Mouse (Mus musculus) c-Kit-positive CD71-positive TER-119-negative erythroid progenitor cells, embryonic 14.5 days (primary cell): ENCODE results near the gene Fgfr2.

Experiments
- DNase-seq: peaks from one replicate; pipeline ENCODE4 v3.0.0-alpha.2; 2013; ENCODE audit warnings: low read depth

Fgfr2 gene

GRCm38 (mm10) chr7:132444221-132444620 is 678.9 kb downstream of the Fgfr2 start:
- no peak for DNase-seq

DNA sequence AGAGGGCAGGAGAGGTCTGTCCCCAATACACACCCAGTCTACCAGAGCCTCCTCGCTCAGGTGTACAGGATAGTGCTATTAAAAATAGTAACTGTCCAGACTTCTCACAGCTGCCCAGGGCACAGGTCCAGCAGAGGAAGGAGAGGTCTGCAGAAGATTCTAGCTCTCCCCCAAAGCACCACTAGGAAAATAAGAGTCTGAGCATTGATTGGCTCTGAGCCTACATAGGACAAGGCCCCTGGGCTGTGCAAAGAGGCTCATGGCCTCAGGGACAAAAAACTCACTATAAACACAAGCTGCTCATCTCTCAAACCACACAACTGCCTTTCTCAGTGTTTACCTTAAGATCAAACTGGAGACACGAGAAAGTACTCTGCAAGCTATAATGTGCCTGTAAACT is 679.4 kb downstream of the Fgfr2 start:
- no peak for DNase-seq

GRCm38 (mm10) chr7:132443134-132443533 is 680.0 kb downstream of the Fgfr2 start:
- no peak for DNase-seq

GRCm38 (mm10) chr7:132442133-132442763 is 680.9 kb downstream of the Fgfr2 start:
- peak; percentile 9 for DNase-seq

- no peak for DNase-seq
Measured at GRCm38 (mm10) chr7:132439916-132440315, 683.2 kb downstream of the Fgfr2 start.

DNA sequence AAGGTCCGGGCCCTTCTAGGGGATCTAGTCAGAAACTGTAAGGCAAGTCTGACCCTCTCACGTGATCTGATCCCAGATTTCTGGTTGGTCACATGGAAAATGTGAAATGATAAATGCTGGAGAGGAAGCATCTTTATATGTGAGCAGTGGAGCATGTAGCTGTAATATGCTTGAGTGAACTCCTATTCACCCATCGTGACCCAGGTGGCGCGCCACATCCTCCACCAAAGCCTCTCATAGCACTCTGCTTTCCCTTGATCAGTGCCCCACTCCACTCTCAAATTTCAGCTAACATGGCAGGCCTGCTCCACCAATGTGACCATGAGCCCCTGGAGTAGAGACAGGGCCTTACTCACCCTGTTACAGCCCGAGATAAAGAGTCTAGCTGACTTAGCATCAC is 685.1 kb downstream of the Fgfr2 start:
- DNase-seq: no peak

DNA sequence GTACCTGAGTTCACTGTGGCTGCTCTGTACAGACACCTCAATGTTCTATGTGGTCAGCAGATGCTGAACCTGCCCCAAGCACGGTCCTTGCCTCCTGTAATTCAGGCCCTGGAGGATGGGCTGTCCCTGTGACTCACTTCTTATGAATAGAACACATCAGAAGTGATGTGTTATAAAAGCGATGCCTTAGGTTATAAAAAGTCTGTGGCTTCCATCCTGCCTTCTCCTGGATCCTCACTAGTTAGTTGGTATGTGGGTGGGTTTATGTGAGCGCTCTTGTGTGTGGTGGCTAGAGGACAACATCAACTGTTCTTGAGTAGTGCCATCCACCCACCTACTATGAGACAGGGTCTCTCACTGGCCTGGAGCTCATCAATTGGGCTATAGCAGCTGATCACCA is 685.7 kb downstream of the Fgfr2 start:
- DNase-seq: no peak

DNA sequence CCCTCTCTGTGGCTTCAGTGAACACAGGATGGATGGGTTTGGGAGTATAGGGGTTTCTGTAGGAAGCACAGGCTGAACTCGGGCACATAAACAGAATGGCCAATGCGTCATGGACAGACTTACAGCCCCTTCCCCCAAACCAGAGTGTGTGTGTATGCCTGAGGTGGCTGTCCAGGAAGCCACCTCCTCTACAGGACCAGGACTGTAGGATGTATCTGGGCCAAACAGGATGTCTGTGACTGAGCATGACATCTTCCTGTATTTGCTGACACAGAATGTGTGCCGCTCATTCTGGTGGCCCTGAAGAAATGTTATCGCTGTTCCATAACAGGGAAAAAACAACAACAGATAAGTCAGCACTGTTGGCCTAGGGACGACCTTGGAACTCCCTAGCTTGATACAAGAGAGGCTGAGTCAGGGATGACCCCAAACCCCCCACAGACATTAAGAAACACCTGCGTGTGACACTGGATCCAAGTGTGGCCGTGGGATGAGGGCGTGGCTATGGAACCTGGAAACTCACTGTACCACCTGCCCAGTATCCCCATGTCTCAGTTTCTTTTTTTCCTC is 687.6 kb downstream of the Fgfr2 start:
- no peak for DNase-seq

DNA sequence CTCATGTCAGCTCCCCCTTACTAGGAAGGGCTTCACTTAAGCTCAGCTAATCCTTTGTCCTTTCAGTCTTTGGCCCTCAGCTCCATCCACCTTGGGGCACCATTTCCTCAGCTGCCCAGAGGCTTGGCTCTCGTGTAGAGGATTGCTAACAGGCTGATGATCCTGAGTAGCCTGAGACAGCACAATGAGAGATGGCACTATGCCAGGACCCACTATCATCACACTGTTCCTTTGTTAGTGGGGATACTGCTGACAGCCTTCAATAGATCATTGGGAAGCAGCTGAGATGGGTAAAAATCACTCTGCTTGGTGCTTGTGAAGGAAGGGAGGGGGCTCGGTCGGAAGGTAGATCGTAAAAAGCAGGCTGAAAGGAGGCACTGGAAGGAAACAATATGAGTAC is 693.8 kb downstream of the Fgfr2 start:
- no peak for DNase-seq

DNA sequence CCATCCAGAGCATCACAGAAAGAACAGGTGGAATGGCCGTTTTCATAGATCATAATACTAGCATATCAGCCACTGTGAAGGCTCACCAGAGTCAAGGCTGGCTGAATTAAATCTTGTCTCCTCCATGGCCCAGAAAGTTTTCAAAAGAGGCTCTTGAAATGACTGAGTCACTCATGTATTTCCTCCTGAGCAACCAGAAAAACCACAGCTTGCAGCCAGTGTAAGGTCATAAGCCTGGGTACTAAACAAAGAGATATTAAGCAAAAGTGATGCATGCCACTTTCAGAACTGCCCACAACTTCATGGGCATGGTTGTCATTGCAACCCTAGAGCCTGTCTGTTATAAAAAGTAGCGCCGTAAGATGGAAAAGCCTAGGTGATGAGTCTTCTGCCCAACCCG is 694.8 kb downstream of the Fgfr2 start:
- no peak for DNase-seq

DNA sequence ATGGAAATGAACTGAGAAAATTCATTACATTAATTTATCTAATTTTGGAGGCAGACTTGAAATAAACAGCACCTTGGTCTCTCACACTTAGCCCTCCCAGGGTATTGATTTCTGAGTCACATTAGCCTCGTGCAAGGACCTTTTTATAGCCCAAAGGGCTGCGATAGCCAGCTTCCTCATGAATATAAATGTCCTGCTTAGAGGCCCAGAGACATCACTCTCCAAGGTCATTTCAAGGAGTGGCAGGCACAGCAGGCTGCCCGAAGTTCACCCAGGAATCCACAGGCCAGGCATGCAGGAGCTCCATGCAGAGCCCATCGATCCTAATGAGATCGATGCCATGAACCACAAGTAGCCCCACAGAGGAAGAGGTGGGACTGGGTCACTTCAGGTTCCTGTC is 697.1 kb downstream of the Fgfr2 start:
- no peak for DNase-seq

GRCm38 (mm10) chr7:132425364-132425999 is 697.7 kb downstream of the Fgfr2 start:
- DNase-seq: no peak

DNA sequence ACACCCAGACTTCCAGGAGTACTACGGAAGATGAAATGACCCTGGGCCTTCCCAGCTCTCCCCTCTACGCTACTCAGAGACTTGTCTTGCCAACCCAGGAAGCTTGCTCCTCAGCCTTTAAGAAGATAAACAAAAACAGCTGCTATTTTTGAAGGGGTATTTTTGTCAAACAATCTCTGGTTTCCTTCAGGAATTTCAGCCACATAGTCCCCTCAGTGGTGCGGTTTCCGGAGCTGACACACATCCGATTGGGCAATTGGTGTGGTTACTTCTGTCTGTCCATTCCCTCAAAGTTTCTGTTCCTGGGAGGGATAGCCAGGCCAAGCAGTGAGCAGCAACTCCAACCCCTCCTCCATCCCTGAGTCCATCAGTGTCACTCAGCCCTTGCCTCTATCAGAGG is 699.6 kb downstream of the Fgfr2 start:
- no peak for DNase-seq

GRCm38 (mm10) chr7:132419378-132420255 is 703.5 kb downstream of the Fgfr2 start:
- no peak for DNase-seq

DNA sequence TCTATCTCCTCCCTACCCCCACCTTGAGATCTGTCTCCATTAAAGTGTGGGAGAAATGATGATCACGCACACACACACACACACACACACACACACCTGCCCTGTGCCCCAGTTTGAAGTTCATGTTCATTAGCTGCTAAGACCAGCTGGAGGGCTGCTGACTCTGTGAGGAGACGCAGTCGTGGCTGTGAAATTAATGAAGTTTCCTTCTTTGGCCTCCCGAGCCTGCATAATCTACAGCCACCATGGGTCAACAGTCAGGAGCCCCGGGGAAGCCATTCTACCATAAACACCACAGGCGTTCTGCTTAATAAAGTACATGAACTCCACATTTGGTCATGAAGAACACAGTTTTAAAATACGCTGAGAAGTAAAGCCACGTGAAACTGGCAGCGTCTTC is 706.3 kb downstream of the Fgfr2 start:
- no peak for DNase-seq

GRCm38 (mm10) chr7:132415866-132416265 is 707.3 kb downstream of the Fgfr2 start:
- no peak for DNase-seq

DNA sequence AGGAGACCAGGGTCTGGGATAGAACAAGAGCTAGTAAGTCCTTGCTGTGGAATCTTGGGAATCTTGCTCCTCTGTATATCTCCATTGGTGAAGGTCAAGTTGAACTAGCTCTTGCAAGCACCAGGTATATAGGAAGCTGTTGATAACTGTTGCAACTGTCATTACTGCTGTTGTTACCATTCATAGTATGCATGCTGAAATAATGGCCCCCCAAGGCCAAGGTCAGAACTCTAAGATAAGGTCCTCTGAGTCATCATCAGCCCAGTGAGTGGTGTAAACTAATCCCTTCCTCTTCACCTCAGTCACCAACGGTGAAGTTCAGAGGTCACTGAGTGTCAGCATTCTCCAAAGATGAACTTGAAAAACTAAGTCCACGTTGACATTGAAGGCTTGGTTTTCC is 710.6 kb downstream of the Fgfr2 start:
- DNase-seq: no peak

GRCm38 (mm10) chr7:132411708-132412107 is 711.4 kb downstream of the Fgfr2 start:
- no peak for DNase-seq

DNA sequence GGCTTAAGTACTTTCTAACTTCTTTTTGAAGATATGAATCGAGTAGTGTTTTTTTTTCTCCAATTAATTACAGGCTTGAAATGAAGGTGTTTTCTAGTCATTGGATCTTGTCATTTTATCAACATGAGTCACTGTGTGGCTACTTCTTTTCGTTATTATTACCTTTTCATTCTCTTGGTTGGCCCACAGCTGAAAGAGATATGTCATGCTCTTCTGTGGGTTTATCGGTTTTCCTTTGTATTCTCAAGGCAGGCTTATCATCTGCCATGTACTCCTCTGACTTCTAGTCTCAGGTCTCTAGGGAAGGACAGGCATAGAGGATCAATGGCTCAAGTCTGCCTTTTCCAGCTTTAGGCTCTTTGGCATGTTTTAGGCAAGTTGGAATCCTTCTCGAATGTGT is 712.2 kb downstream of the Fgfr2 start:
- DNase-seq: no peak

- DNase-seq: no peak
Measured at GRCm38 (mm10) chr7:132409890-132410289, 713.3 kb downstream of the Fgfr2 start.

DNA sequence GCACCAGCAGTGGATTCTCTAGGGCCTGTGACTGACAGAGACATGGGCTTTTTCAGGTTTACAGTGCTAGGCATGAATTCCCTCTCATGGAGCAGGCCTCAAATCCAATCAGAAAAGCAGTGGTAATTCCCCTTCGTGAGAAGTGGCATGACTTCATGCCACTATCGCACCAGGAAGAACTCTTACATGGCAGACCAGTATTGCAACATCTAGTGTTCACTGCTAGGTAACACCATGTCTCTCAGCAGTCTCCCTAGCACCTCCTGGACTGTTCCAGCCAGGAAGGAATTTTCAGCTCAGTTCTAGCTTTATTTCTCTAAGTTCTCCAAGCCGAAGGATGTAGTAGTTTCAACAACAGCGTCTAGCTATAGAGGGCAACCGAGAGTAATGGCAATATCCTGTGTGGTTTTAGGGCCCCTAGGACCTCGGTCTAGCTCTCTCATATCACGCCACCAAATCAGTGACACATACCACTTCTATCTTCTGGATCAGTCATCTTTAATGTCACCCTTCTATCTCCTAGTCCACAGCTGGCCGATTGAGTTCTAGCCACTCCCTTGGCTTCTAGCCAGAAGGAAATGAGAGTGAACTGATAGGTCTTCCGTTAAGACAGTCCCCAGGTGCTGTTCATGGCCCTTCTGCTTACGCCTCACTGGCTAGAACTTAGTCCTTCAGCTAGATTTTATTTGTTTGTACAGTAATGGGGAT is 720.6 kb downstream of the Fgfr2 start:
- DNase-seq: peak; percentile 69

DNA sequence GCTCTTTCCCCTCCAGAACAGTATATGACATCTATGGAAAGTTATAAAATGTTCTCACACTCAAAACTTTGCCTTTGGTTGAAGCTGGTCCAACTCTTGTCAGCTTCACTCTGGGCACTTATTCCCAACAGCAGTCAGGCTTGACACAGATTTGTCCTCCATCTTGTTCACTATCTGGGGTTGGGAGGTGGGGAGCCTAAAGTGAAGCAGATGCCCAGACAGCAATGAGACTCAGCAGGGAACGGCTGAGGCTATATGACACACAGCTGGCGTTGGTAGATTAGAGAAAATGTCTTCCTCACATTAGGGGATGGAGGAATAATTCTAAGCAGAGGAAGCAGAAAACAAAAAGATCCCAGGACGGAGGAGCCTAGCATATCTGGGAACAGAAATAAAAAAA is 724.7 kb downstream of the Fgfr2 start:
- DNase-seq: no peak
